31 mouse cellular contexts compared by ENCODE assay signal in genomic region chr1:187819406-187819805, GRCm38 (mm10).
"Had no signal": no experiment of that assay in that cellular context is flagged by ENCODE, and none has a peak within 500 bp of the region (broad histone marks: within the 10 kb centered on the region; RNA-seq: fewer than 3 reads in every experiment).

No protein-coding gene starts in this region.

- DNase-seq: left cerebral cortex, postnatal 4 days; liver; liver, embryonic 13.5 days; liver, postnatal 0 days; lung, adult 18-20 months; lung, adult 2 months; lung, embryonic 14.5 days; lung, postnatal 10 days; lung, postnatal 14 days; lung, postnatal 36 days; lung, postnatal 4 days; midbrain, embryonic 14.5 days had no signal

- H3K4me1 ChIP-seq: limb, embryonic 12.5 days; limb, embryonic 13.5 days; limb, embryonic 15.5 days; liver, embryonic 12.5 days; liver, embryonic 13.5 days; liver, embryonic 15.5 days; lung, embryonic 15.5 days; megakaryocyte, embryonic 14.5 days; midbrain, embryonic 10.5 days; midbrain, embryonic 12.5 days; midbrain, embryonic 13.5 days; midbrain, embryonic 15.5 days; neural tube, embryonic 12.5 days had no signal

- H3K27me3 ChIP-seq: limb, embryonic 12.5 days; limb, embryonic 13.5 days; limb, embryonic 15.5 days; liver, embryonic 12.5 days; liver, embryonic 13.5 days; liver, embryonic 15.5 days; lung, embryonic 15.5 days; megakaryocyte, embryonic 14.5 days; midbrain, embryonic 12.5 days; midbrain, embryonic 13.5 days; midbrain, embryonic 15.5 days; neural tube, embryonic 12.5 days had no signal

- H3K9me3 ChIP-seq: limb, embryonic 10.5 days; limb, embryonic 12.5 days; limb, embryonic 13.5 days; limb, embryonic 15.5 days; liver, embryonic 12.5 days; liver, embryonic 13.5 days; liver, embryonic 15.5 days; lung, embryonic 15.5 days; midbrain, embryonic 10.5 days; midbrain, embryonic 12.5 days; midbrain, embryonic 13.5 days; midbrain, embryonic 15.5 days; neural tube, embryonic 12.5 days had no signal

- H3K4me3 ChIP-seq: limb, embryonic 10.5 days; limb, embryonic 12.5 days; limb, embryonic 13.5 days; limb, embryonic 15.5 days; liver, embryonic 12.5 days; liver, embryonic 13.5 days; liver, embryonic 15.5 days; lung, embryonic 15.5 days; midbrain, embryonic 10.5 days; midbrain, embryonic 12.5 days; midbrain, embryonic 13.5 days; midbrain, embryonic 15.5 days; myocyte; neural tube, embryonic 12.5 days had no signal

- H3K9ac ChIP-seq: limb, embryonic 12.5 days; limb, embryonic 13.5 days; limb, embryonic 15.5 days; liver, embryonic 12.5 days; liver, embryonic 13.5 days; liver, embryonic 14.5 days; liver, embryonic 15.5 days; liver, postnatal 0 days; lung, embryonic 14.5 days; lung, embryonic 15.5 days; midbrain, embryonic 12.5 days; midbrain, embryonic 13.5 days; midbrain, embryonic 15.5 days; neural tube, embryonic 12.5 days had no signal

- H3K27ac ChIP-seq: limb, embryonic 10.5 days; limb, embryonic 12.5 days; limb, embryonic 13.5 days; limb, embryonic 15.5 days; liver, embryonic 12.5 days; liver, embryonic 13.5 days; liver, embryonic 14.5 days; liver, embryonic 15.5 days; lung, embryonic 15.5 days; macrophage; midbrain, embryonic 10.5 days; midbrain, embryonic 12.5 days; midbrain, embryonic 13.5 days; midbrain, embryonic 15.5 days; neural tube, embryonic 12.5 days had no signal

- H3K4me2 ChIP-seq: limb, embryonic 12.5 days; limb, embryonic 13.5 days; limb, embryonic 15.5 days; liver, embryonic 12.5 days; liver, embryonic 13.5 days; liver, embryonic 15.5 days; lung, embryonic 14.5 days; lung, embryonic 15.5 days; midbrain, embryonic 11.5 days; midbrain, embryonic 12.5 days; midbrain, embryonic 13.5 days; midbrain, embryonic 15.5 days; neural tube, embryonic 12.5 days had no signal

- ATAC-seq: liver, embryonic 12.5 days; liver, postnatal 0 days; lung, postnatal 0 days; midbrain, embryonic 13.5 days; midbrain, embryonic 15.5 days; midbrain, embryonic 16.5 days had no signal

- H3K36me3 ChIP-seq: limb, embryonic 10.5 days; limb, embryonic 12.5 days; limb, embryonic 13.5 days; limb, embryonic 15.5 days; liver, embryonic 12.5 days; liver, embryonic 13.5 days; liver, embryonic 15.5 days; lung, embryonic 15.5 days; midbrain, embryonic 10.5 days; midbrain, embryonic 12.5 days; midbrain, embryonic 13.5 days; midbrain, embryonic 15.5 days; neural tube, embryonic 12.5 days had no signal
